Mouse (Mus musculus): ENCODE measurements at regions not wholly inside any gene's neighbourhood (a gene's known extent, or its start where the extent isn't known, plus 50 kb on each side); places are given as distances from the start of the nearest gene placed in this dataset.
"Not testable (repeated sequence)": the region's sequence is repeated elsewhere in the genome, so short reads cannot be mapped to it uniquely, and the experiment has no call there.

GRCm38 (mm10) chr17:50346451-50347192 is 53.2 kb upstream of the Dazl start:
- no peak for DNase-seq (ENCODE audit: low spot score in 2 of 2)

GRCm38 (mm10) chr17:50353818-50354217 is 60.4 kb upstream of the Dazl start:
- not testable (repeated sequence) for DNase-seq (ENCODE audit: low spot score in 2 of 2)

- no peak for DNase-seq (ENCODE audit: low spot score in 2 of 2)
These were observed 60.9 kb upstream of the Dazl start for GRCm38 (mm10) chr17:50354357-50354756.

GRCm38 (mm10) chr17:50361657-50362233 is 68.3 kb upstream of the Dazl start:
- peak in 1 of 2 experiments; percentile 22 for DNase-seq (ENCODE audit: low spot score in 2 of 2)

GRCm38 (mm10) chr17:50365396-50365795 is 72.0 kb upstream of the Dazl start:
- DNase-seq (ENCODE audit: low spot score in 2 of 2): peak in 1 of 2 experiments; percentile 25

- no peak for DNase-seq (ENCODE audit: low spot score in 2 of 2)
These were observed 72.7 kb upstream of the Dazl start for GRCm38 (mm10) chr17:50366181-50366580.

- DNase-seq (ENCODE audit: low spot score in 2 of 2): no peak
These were observed 75.9 kb upstream of the Dazl start for GRCm38 (mm10) chr17:50369216-50369875.

- no peak for DNase-seq (ENCODE audit: low spot score in 2 of 2)
These were observed 77.0 kb upstream of the Dazl start for GRCm38 (mm10) chr17:50370484-50370883.

- DNase-seq (ENCODE audit: low spot score in 2 of 2): no peak
These were observed 80.2 kb upstream of the Dazl start for GRCm38 (mm10) chr17:50373496-50374141.

GRCm38 (mm10) chr17:50375465-50375864 is 82.0 kb upstream of the Dazl start:
- no peak for DNase-seq (ENCODE audit: low spot score in 2 of 2)

GRCm38 (mm10) chr17:50376708-50377107 is 83.3 kb upstream of the Dazl start:
- DNase-seq (ENCODE audit: low spot score in 2 of 2): no peak

GRCm38 (mm10) chr17:50378141-50378727 is 84.8 kb upstream of the Dazl start:
- DNase-seq (ENCODE audit: low spot score in 2 of 2): peak in 1 of 2 experiments; percentile 28

GRCm38 (mm10) chr17:50388715-50389710 is 95.6 kb upstream of the Dazl start:
- DNase-seq (ENCODE audit: low spot score in 2 of 2): no peak

GRCm38 (mm10) chr17:50390151-50390550 is 96.7 kb upstream of the Dazl start:
- no peak for DNase-seq (ENCODE audit: low spot score in 2 of 2)

GRCm38 (mm10) chr17:50391207-50391606 is 97.8 kb upstream of the Dazl start:
- DNase-seq (ENCODE audit: low spot score in 2 of 2): no peak

- DNase-seq (ENCODE audit: low spot score in 2 of 2): peak in 1 of 2 experiments; percentile 36
These were observed 98.6 kb upstream of the Dazl start for GRCm38 (mm10) chr17:50391996-50392395.

- peak in 1 of 2 experiments; percentile 37 for DNase-seq (ENCODE audit: low spot score in 2 of 2)
These were observed 99.0 kb upstream of the Dazl start for GRCm38 (mm10) chr17:50392428-50392827.

- no peak for DNase-seq (ENCODE audit: low spot score in 2 of 2)
These were observed 99.5 kb upstream of the Dazl start for GRCm38 (mm10) chr17:50392966-50393365.

GRCm38 (mm10) chr17:50393698-50394097 is 100.3 kb upstream of the Dazl start:
- DNase-seq (ENCODE audit: low spot score in 2 of 2): no peak

- no peak for DNase-seq (ENCODE audit: low spot score in 2 of 2)
These were observed 101.4 kb upstream of the Dazl start for GRCm38 (mm10) chr17:50394801-50395200.
